Mouse (Mus musculus) neural tube, embryonic 14.5 days (tissue): ENCODE measurements around the gene Pip5kl1. TPM values are rescaled to one million over a fixed set of nuclear protein-coding genes. Genes with fewer than 3 reads are reported as not detected.

Source experiments
- ATAC-seq: fragments of 200-750 bp; cut with Nextera tagmentation; 2 replicates; pipeline ENCODE4 v1.8.0; 2017; ENCODE audit warnings: low read depth, mild to moderate bottlenecking, moderate TSS enrichment, moderate library complexity
- H3K27ac ChIP-seq: fragments of 300-500 bp; sonication (generic); 2 replicates; pipeline ENCODE4 v1.5.1; 2014; ENCODE audit warnings: low read depth, mild to moderate bottlenecking, control low read depth, low read length, moderate library complexity, mixed read lengths
- H3K27me3 ChIP-seq: fragments of 300-500 bp; sonication (generic); 2 replicates; pipeline ENCODE4 v1.6.1; 2014; ENCODE audit warnings: low read length; ENCODE audit not compliant: control insufficient read depth, insufficient read depth
- H3K36me3 ChIP-seq: fragments of 300-500 bp; sonication (generic); 2 replicates; pipeline ENCODE4 v1.6.1; 2014; ENCODE audit warnings: low read length, mixed read lengths; ENCODE audit not compliant: control insufficient read depth, insufficient read depth
- H3K4me1 ChIP-seq: fragments of 300-500 bp; sonication (generic); 2 replicates; pipeline ENCODE4 v1.6.1; 2014; ENCODE audit warnings: low read length; ENCODE audit not compliant: control insufficient read depth, insufficient read depth
- H3K4me2 ChIP-seq: fragments of 300-500 bp; sonication (generic); 2 replicates; pipeline ENCODE4 v1.6.1; 2014; ENCODE audit warnings: mild to moderate bottlenecking, low read depth, low read length, control low read depth
- H3K4me3 ChIP-seq: fragments of 300-500 bp; sonication (generic); 2 replicates; pipeline ENCODE4 v1.5.1; 2014; ENCODE audit warnings: low read depth, low read length, control low read depth, mixed read lengths
- H3K9ac ChIP-seq: fragments of 300-500 bp; sonication (generic); replicated peaks from 2 replicates; pipeline ENCODE4 v1.6.1; 2014; ENCODE audit warnings: low read depth, mild to moderate bottlenecking, control low read depth, low read length, mixed read lengths
- H3K9me3 ChIP-seq: fragments of 300-500 bp; sonication (generic); 2 replicates; pipeline ENCODE4 v1.6.1; 2016; ENCODE audit warnings: low read length; ENCODE audit not compliant: control insufficient read depth
- WGBS: fragments of 180-500 bp; shearing (Covaris S2); extraction: QIAGEN DNeasy Blood & Tissue Kit; methylation state at CpG from one replicate; pipeline ENCODE4 v1.1.7; 2014; 5-methylcytosine and 5-hydroxymethylcytosine counted together
- polyA plus RNA-seq: library from polyadenylated mRNA; unstranded; fragments of >200 nt; fragmentation: Nextera tagmentation; extraction: Ambion mirVana; gene quantifications from 2 replicates; pipeline ENCODE4 v1.2.1, GENCODE M21; 2014

The Pip5kl1 gene
- 12.4 and 17.1 TPM in 2 replicates for polyA plus RNA-seq

DNA sequence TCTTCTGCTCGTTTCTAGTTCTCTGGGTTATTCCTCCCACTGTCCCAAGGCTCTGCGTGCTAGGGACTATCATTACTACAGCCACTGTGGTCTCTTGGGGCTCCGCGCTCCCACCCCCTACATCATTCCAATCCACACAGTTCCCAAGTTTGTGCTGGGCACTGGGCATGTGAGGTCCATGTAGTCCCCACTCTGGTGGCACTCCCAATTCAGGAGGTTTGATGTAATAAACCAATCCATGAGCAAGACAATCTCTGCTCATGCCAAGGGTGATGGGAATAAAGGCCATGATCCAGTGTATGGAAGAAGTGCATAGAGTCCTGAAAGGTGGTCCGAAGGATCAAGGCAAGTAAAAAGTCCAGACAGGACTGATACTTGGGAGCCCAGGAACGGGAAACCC lies at the start of gene Pip5kl1:
Pip5kl1 (plus strand) TSS at position 301 of the 400 bp plus-strand sequence.
- Histone ChIP-seq H3K4me1 (peaks cover 11% of the 10 kb centered on the region), H3K27me3 (no peaks in the 10 kb centered on the region), H3K4me3 (peak within 1 kb of the TSS; percentile 43), H3K4me2 (peak within 1 kb of the TSS; percentile 94), H3K27ac (peak within 1 kb of the TSS; percentile 23; the same call in 1 of the 2 replicates), H3K9me3 (no peaks in the 10 kb centered on the region), H3K36me3 (no peaks in the 10 kb centered on the region), H3K9ac (peak within 1 kb of the TSS; percentile 59)
- no peak for ATAC-seq
- 78% methylated on average over 6 of the region's 6 CpGs for WGBS

DNA sequence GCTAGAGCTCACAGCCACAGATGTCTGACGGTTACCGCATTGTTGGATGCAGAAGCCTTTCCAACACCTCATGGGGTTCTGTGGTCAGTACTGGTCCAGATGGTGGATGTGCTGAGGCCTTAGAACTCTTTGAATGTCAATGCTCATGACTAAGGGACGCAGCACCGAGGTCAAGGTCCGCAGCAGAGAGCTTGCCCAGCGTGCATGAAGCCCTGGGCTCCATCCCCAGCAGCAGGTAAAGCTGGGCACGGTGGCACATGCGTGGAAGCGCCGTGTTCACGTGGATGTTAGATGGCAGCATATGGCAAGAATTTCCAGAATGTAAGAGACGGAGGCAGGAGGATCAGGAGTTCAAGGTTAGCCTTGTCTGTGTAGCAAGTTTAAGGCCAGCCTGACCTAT lies 48.8 kb upstream of the Pip5kl1 start:
- Histone ChIP-seq H3K9ac (no peak overlapping the region), H3K4me2 (no peak overlapping the region), H3K9me3 (no peaks in the 10 kb centered on the region), H3K4me3 (no peak overlapping the region), H3K27ac (no peak overlapping the region), H3K4me1 (no peaks in the 10 kb centered on the region), H3K27me3 (no peaks in the 10 kb centered on the region), H3K36me3 (no peaks in the 10 kb centered on the region)
- 86% methylated on average over 12 of the region's 12 CpGs for WGBS
- ATAC-seq: no peak

DNA sequence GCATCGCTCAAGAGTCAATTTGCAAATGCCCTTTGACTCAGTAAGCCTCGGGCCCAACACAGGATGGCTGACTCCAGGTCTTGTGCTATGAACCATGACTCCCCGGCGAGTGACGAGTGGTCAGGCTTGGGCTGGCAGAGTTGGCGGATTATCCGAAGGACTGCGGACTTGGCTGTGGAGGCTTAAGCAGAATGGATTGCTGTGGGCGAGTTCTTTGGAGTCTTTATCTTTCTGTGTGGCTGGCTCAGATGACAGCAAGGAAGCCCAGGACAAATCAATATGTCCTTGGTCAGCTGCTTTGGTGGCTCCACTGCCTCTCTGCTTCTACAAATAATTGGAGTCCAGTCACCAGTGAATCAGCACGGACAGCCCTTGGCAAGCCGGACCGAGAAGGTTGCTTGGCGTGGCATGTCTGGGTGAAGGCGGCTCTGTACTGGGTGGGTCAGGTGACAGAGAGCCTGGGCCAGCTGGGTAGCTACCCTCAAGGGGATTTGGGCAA lies 47.1 kb upstream of the Pip5kl1 start:
- no peaks in the 10 kb centered on the region for H3K36me3 ChIP-seq
- no peak overlapping the region for H3K4me2 ChIP-seq
- H3K4me3 ChIP-seq: no peak overlapping the region
- H3K9me3 ChIP-seq: no peaks in the 10 kb centered on the region
- H3K27me3 ChIP-seq: no peaks in the 10 kb centered on the region
- H3K27ac ChIP-seq: no peak overlapping the region
- H3K9ac ChIP-seq: no peak overlapping the region
- 78% methylated on average over 14 of the region's 14 CpGs for WGBS
- no peak for ATAC-seq
- no peaks in the 10 kb centered on the region for H3K4me1 ChIP-seq

DNA sequence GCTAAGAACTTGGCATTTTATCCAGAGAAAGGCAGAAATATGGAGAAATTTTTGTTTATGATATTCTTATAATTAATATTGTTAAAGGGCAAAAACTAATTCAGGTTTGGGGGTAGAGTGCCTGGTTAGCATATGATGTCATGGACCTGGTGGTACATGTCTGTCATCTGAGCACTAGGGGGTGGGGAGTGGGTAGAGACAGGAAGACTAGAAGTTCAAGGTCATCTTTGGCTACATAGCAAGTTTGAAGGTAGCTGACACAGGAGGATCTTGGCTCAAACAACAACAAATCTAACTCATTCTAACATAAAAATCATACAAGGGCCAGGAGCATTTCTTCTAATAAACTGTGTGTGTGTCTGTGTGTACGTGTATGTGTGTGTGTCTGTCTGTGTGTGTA lies 46.3 kb upstream of the Pip5kl1 start:
- no peak overlapping the region for H3K27ac ChIP-seq
- ATAC-seq: no peak
- H3K4me3 ChIP-seq: no peak overlapping the region
- WGBS: 68% methylated on average over 1 of the region's 1 CpGs
- H3K4me2 ChIP-seq: no peak overlapping the region
- H3K9ac ChIP-seq: no peak overlapping the region
- no peaks in the 10 kb centered on the region for H3K4me1 ChIP-seq
- H3K36me3 ChIP-seq: no peaks in the 10 kb centered on the region
- H3K9me3 ChIP-seq: no peaks in the 10 kb centered on the region
- no peaks in the 10 kb centered on the region for H3K27me3 ChIP-seq

DNA sequence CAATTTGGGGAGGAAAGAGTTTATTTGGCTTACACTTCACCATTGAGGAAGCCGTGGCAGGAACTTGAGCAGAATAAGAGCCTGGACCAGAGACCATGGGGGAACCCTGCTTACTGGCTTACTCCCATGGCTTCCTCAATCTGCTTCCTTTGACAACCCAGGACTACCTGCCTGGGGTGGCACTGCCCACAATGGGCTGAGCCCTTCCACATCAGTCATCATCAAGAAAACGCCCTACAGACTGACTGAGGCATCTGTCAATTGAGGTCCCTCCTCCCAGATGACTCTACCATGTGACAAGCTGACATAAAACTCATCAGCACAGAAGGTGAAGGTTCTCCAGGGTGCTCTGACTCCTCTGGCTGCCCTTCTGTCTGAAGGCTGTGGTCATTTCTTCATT lies 44.1 kb upstream of the Pip5kl1 start:
- H3K4me3 ChIP-seq: no peak overlapping the region
- no peak overlapping the region for H3K4me2 ChIP-seq
- no peaks in the 10 kb centered on the region for H3K27me3 ChIP-seq
- H3K9ac ChIP-seq: no peak overlapping the region
- no peaks in the 10 kb centered on the region for H3K9me3 ChIP-seq
- no peaks in the 10 kb centered on the region for H3K36me3 ChIP-seq
- ATAC-seq: no peak
- H3K4me1 ChIP-seq: peaks cover 8% of the 10 kb centered on the region; the same call in 1 of the 2 replicates
- no peak overlapping the region for H3K27ac ChIP-seq
- 81% methylated on average over 2 of the region's 2 CpGs for WGBS

DNA sequence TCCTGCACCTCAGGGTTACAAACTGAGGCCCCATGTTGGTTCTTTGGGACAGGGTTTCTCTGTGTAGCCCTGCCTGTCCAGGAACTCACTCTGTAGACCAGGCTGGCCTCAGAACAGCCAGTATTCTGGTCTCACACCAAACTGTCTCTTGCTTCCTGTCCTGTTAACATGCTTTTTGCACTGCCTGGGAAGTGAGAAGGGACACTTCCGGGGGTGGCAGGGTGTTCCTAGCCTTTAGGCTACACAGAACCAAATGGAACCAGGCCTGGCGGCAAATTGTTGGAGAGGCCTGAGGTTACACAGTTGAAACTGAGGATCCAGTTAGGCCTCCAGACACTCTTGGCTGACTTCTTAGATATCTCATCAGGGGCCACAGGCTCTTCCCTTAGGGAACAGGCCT lies 41.4 kb upstream of the Pip5kl1 start:
- 94% methylated on average over 2 of the region's 2 CpGs for WGBS
- no peak overlapping the region for H3K9ac ChIP-seq
- no peak for ATAC-seq

DNA sequence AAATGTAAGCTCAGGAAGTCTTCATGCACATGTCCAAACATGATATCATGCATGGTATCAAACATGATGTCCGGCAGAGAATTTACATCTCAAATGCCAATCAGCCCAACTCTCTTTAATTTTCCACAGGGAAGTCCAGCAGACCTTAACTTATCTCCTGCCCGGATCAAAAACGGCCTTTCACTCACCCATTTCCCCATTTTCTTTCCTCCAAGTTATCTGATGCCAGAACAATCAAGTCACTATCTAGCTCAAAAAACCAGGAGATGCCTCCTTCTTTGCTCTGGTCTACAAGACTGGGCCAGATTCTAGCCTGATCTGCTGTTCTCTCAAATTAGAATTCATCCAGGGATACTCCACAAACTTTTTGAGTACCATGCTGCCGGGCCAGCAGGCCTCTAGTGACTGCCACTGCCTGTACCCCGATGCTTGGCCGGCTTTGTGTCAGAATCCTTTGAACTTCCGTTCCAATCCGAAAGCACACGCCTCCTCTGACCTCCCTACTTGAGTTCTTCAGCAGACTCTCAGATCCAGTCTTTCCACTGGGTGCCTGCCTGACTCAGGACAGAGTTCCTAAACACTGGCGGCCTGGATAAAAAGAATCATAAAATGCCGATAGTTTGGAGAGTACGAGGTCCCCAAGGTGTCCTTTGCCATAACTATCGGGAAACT lies 40.4 kb upstream of the Pip5kl1 start:
- Histone ChIP-seq H3K9me3 (no peaks in the 10 kb centered on the region), H3K9ac (peak overlapping the region; percentile 50), H3K4me3 (peak overlapping the region; percentile 86), H3K27me3 (no peaks in the 10 kb centered on the region), H3K4me1 (peaks cover 36% of the 10 kb centered on the region), H3K27ac (peak overlapping the region; percentile 80), H3K4me2 (peak overlapping the region; percentile 82), H3K36me3 (no peaks in the 10 kb centered on the region)
- ATAC-seq: no peak
- 12% methylated on average over 13 of the region's 13 CpGs for whole genome bisulfite sequencing

More for the DNA sequence above, 41.4 kb upstream of the Pip5kl1 start:
- H3K9me3 ChIP-seq: no peaks in the 10 kb centered on the region
- no peak overlapping the region for H3K4me2 ChIP-seq
- H3K4me1 ChIP-seq: peaks cover 28% of the 10 kb centered on the region
- H3K4me3 ChIP-seq: no peak overlapping the region
- H3K27me3 ChIP-seq: no peaks in the 10 kb centered on the region
- H3K27ac ChIP-seq: no peak overlapping the region
- H3K36me3 ChIP-seq: no peaks in the 10 kb centered on the region

DNA sequence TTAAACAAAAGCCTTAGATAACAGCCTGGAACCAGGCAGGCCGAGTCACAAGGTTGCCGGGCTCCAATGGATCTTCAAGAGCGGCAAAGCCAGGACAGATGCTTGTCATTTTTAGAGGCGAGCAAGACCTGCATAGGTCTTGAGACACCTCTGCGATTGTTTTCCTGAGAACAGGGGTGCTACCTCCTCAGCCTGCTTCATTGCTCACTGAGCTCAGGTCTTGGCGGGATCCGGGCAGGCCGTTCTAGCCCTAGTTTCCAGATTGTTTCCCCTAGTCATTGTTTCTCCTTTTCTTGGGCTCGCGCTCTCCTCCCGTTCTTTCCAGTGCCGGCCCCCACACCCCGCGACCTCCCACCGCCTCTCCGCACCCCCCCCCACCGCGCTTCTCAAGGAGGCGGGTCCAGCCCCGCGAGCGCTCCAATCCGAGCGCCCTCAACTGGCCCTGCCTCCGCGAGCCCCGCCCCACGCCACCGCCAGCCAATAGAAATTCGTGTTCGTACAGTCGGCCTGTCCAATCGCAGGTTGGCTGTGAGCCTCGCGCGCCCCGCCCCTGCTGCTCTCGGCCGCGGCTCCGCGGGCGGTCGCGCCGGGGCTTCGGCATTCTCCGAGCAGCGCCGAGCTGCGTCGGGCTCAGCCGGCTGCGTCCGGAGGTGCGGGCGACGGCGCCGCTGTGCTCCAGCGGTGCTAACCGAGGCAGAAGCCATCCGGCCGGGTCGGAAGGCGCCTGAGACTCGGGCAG lies 39.7 kb upstream of the Pip5kl1 start, which contains the start of gene Fam102a:
Fam102a (plus strand) TSS at position 600 of the 739 bp plus-strand sequence.
- Histone ChIP-seq H3K4me2 (peak within 1 kb of the TSS; percentile 82), H3K36me3 (no peaks in the 10 kb centered on the region), H3K27ac (peak within 1 kb of the TSS; percentile 91), H3K4me1 (peaks cover 40% of the 10 kb centered on the region), H3K27me3 (no peaks in the 10 kb centered on the region), H3K9me3 (no peaks in the 10 kb centered on the region), H3K9ac (peak within 1 kb of the TSS; percentile 94), H3K4me3 (peak within 1 kb of the TSS; percentile 86)
- WGBS: 1% methylated on average over 64 of the region's 67 CpGs
- ATAC-seq: peak; percentile 97

DNA sequence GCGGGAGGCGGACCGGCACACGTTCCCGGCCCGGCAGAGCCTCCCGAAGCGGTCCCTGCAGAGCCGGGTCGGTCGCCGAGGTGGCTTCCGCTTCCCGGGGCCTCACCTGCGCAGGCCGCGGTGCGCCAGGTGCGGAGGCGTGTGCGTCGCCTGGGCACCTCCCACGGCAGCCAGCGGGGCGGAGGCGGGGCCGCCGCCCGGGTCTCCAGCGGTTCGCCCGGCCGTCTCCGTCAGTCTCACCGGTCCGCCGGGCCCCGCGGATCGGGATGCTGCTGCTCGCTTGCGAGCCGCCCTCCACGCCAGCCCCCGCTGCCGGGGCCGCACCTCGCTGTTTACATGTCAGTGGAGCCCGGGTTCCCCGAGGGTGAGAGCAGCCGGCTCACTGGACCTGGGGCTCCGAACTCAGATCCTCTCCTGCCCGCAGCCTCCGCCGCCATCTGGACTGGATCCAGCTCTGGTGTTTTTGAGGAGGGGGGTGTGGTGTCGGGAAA lies 39.1 kb upstream of the Pip5kl1 start:
- Histone ChIP-seq H3K27ac (peak overlapping the region; percentile 91), H3K4me1 (peaks cover 40% of the 10 kb centered on the region), H3K4me3 (peak overlapping the region; percentile 86), H3K9ac (peak overlapping the region; percentile 94), H3K27me3 (no peaks in the 10 kb centered on the region), H3K4me2 (peak overlapping the region; percentile 82), H3K36me3 (no peaks in the 10 kb centered on the region), H3K9me3 (no peaks in the 10 kb centered on the region)
- under 1% methylated on average over 40 of the region's 56 CpGs for WGBS
- no peak; the same call in 1 of the 2 replicates for ATAC-seq
